Mouse (Mus musculus) thymus, adult 18-20 months (tissue): ENCODE results near the gene Gstp2.
A peak's percentile ranks its signal among the peaks of the same experiment; 100 is the strongest.
"Not testable (repeated sequence)": the region's sequence is repeated elsewhere in the genome, so short reads cannot be mapped to it uniquely, and the experiment has no call there.

ENCODE experiments used
- DNase-seq, 2 experiments: peaks; one replicate each; pipeline ENCODE4 v3.0.0; 2022; ENCODE audit warnings: mixed read lengths in 2 of 2

Gstp2 gene

GRCm38 (mm10) chr19:4068717-4069410, 23.0 kb upstream of the Gstp2 start:
- DNase-seq = no peak

- not testable (repeated sequence) for DNase-seq
These were observed 22.4 kb upstream of the Gstp2 start for GRCm38 (mm10) chr19:4068242-4068641.

GRCm38 (mm10) chr19:4066877-4067276, 21.1 kb upstream of the Gstp2 start:
- no peak for DNase-seq

GRCm38 (mm10) chr19:4066280-4066679, 20.5 kb upstream of the Gstp2 start:
- no peak for DNase-seq

- DNase-seq = not testable (repeated sequence)
These were observed 18.7 kb upstream of the Gstp2 start for GRCm38 (mm10) chr19:4064501-4064900.

GRCm38 (mm10) chr19:4063357-4063756, 17.5 kb upstream of the Gstp2 start:
- not testable (repeated sequence) for DNase-seq

GRCm38 (mm10) chr19:4060899-4061465, 15.2 kb upstream of the Gstp2 start:
- DNase-seq = no peak

- not testable (repeated sequence) for DNase-seq
These were observed 14.4 kb upstream of the Gstp2 start for GRCm38 (mm10) chr19:4060044-4060898.

- DNase-seq = peak in 1 of 2 experiments; percentile 54
These were observed 13.4 kb upstream of the Gstp2 start, which contains the start of gene Gstp3 for GRCm38 (mm10) chr19:4059069-4059740. Gstp3 (minus strand) TSS chr19:4059569.

GRCm38 (mm10) chr19:4058581-4058980, 12.8 kb upstream of the Gstp2 start:
- DNase-seq = no peak

GRCm38 (mm10) chr19:4057962-4058361, 12.1 kb upstream of the Gstp2 start:
- no peak for DNase-seq

- no peak for DNase-seq
These were observed 11.6 kb upstream of the Gstp2 start for GRCm38 (mm10) chr19:4057389-4057788.

- DNase-seq = no peak
These were observed 10.9 kb upstream of the Gstp2 start for GRCm38 (mm10) chr19:4056727-4057126.

- no peak for DNase-seq
These were observed 10.3 kb upstream of the Gstp2 start for GRCm38 (mm10) chr19:4055947-4056693.

- no peak for DNase-seq
These were observed 9.6 kb upstream of the Gstp2 start for GRCm38 (mm10) chr19:4055216-4055946.

- DNase-seq = no peak
These were observed 8.8 kb upstream of the Gstp2 start for GRCm38 (mm10) chr19:4054613-4055012.

- DNase-seq = no peak
These were observed 6.8 kb upstream of the Gstp2 start for GRCm38 (mm10) chr19:4052516-4053030.

GRCm38 (mm10) chr19:4051741-4052515, 6.1 kb upstream of the Gstp2 start:
- peak in 1 of 2 experiments; percentile 32 for DNase-seq

- DNase-seq = no peak
These were observed 5.2 kb upstream of the Gstp2 start for GRCm38 (mm10) chr19:4051016-4051415.

- not testable (repeated sequence) for DNase-seq
These were observed 3.2 kb upstream of the Gstp2 start for GRCm38 (mm10) chr19:4049069-4049468.
